Mouse (Mus musculus) neural tube, embryonic 12.5 days (tissue): ENCODE data around the gene Golph3. TPM values are rescaled to one million over a fixed set of nuclear protein-coding genes. Genes with fewer than 3 reads are reported as not detected.
A peak's percentile ranks its signal among the peaks of the same experiment; 100 is the strongest.

Experiments
- ATAC-seq: fragments of 200-750 bp; cut with Nextera tagmentation; 2 replicates; pipeline ENCODE4 v1.8.0; 2017; ENCODE audit warnings: low read depth, mild to moderate bottlenecking, moderate TSS enrichment, moderate library complexity; ENCODE audit not compliant: low FRiP score
- H3K27ac ChIP-seq: fragments of 300-500 bp; sonication (generic); 2 replicates; pipeline ENCODE4 v1.5.1; 2016
- H3K27me3 ChIP-seq: fragments of 300-500 bp; sonication (generic); replicated peaks from 2 replicates; pipeline ENCODE4 v1.6.1; 2016; ENCODE audit warnings: mild to moderate bottlenecking
- H3K36me3 ChIP-seq: fragments of 300-500 bp; sonication (generic); 2 replicates; pipeline ENCODE4 v1.6.1; 2016; ENCODE audit warnings: mild to moderate bottlenecking
- H3K4me1 ChIP-seq: fragments of 300-500 bp; sonication (generic); 2 replicates; pipeline ENCODE4 v1.6.1; 2016
- H3K4me2 ChIP-seq: fragments of 300-500 bp; sonication (generic); replicated peaks from 2 replicates; pipeline ENCODE4 v1.6.1; 2016; ENCODE audit warnings: mild to moderate bottlenecking
- H3K4me3 ChIP-seq: fragments of 300-500 bp; sonication (generic); 2 replicates; pipeline ENCODE4 v1.5.1; 2016
- H3K9ac ChIP-seq: fragments of 300-500 bp; sonication (generic); 2 replicates; pipeline ENCODE4 v1.6.1; 2016; ENCODE audit warnings: mild to moderate bottlenecking
- H3K9me3 ChIP-seq: fragments of 300-500 bp; sonication (generic); 2 replicates; pipeline ENCODE4 v1.6.1; 2016; ENCODE audit warnings: mild to moderate bottlenecking
- WGBS: fragments of 180-500 bp; shearing (Covaris S2); methylation state at CpG from one replicate; pipeline ENCODE4 v1.1.7; 2016; 5-methylcytosine and 5-hydroxymethylcytosine counted together
- polyA plus RNA-seq: library from polyadenylated mRNA; unstranded; fragments of >200 nt; fragmentation: Nextera tagmentation; extraction: Ambion mirVana; gene quantifications from 2 replicates; pipeline ENCODE4 v1.2.1, GENCODE M21; 2016

Gene Golph3
- polyA plus RNA-seq, 1 experiment from 2014 or later, result 98.4 TPM

DNA sequence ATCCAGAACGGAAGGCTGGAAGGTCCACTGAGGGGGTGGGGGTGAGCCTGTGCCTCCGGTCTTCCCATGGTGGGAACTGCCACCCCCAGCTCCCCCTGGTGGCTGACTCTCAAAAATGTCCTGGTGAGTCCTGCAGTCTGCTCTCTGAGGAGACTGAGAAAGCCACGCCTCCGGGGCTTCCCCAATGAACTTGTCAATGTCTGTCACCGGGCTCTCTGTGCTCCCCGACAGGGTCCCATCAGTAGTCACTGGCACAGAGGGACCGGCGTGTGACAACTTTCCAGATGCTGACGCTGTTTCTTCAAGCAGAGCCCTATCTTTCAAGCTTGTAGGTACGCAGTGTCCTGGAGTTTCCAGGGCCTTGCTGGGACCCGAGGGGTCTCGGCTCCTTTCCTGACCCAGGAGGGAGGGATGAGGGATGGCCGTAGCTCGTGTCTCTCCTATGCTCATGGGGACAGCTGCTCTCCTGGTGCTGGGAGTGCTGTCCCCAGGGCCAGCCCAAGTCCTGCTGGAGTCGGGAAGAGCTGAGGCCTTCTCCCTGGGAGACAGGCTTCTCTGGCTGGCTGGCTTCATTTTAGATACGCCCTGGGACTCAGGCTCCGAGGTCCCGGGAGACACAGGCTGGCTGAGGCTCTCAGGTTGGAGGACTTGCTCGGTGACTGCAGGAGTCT is 54.5 kb downstream of the Golph3 start:
- Histone ChIP-seq H3K4me3 (peak overlapping the region; percentile 23), H3K9me3 (no peaks in the 10 kb centered on the region), H3K27ac (no peak overlapping the region), H3K4me1 (peaks cover 8% of the 10 kb centered on the region), H3K36me3 (no peaks in the 10 kb centered on the region), H3K9ac (peak overlapping the region; percentile 44; the same call in 1 of the 2 replicates), H3K27me3 (no peaks in the 10 kb centered on the region; the same call in 1 of the 2 replicates), H3K4me2 (peak overlapping the region; percentile 58)
- peak; percentile 77 for ATAC-seq
- WGBS, result 4% methylated on average over 19 of the region's 19 CpGs

DNA sequence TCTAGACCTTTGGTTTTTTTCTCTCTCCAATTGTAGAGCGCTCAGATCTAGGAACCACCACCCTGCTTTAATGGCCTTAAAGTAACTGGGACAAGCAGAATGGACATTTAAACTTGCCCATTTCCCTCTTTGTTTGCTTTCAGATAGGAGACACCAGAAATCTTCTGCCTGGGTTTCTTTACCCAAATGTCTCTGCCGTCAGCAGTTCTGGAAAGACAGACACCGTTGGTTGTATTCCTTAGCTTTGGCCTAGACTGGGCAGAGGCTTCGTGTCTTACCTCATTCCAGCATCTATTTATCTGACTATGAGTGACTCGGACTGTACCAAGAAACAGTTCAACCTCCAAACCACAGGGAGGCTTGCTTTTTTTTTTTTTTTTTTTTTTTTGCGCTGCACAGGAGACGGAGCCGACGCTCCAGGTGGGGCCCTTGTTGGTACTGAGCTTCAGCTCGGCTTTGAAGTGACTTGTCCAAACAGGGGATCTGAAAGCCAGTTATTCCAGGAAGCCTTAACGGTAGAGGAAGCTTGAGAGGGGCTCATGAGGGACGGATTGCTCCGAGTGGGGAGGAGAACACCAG is 55.3 kb downstream of the Golph3 start:
- Histone ChIP-seq H3K4me3 (no peak overlapping the region), H3K9me3 (no peaks in the 10 kb centered on the region), H3K36me3 (no peaks in the 10 kb centered on the region), H3K9ac (no peak overlapping the region), H3K27ac (no peak overlapping the region), H3K27me3 (no peaks in the 10 kb centered on the region; the same call in 1 of the 2 replicates), H3K4me1 (peaks cover 8% of the 10 kb centered on the region), H3K4me2 (no peak overlapping the region)
- 47% methylated on average over 13 of the region's 13 CpGs for WGBS
- no peak for ATAC-seq

DNA sequence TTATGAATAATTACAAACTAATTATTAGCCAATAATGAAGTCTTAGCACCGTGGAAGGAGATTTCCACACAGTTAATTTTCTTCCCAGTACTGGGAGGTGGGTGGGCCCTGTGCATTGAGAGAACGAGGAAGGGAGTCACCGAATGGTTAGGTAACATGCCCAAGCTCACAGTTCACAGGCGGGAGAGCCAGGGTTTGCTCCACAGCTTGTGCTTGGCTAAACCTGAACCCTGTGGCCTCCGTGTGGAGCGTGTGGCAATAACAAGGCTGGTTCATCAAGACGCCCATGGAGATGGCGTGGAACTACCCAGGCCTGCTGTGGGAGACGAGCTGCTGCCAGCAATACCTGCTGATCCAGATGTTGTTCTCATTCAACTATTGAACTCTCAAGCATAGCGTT is 56.5 kb downstream of the Golph3 start:
- no peak overlapping the region for H3K4me2 ChIP-seq
- no peak for ATAC-seq
- H3K36me3 ChIP-seq, result no peaks in the 10 kb centered on the region
- WGBS, result 84% methylated on average over 10 of the region's 10 CpGs
- H3K27ac ChIP-seq, result no peak overlapping the region
- no peaks in the 10 kb centered on the region for H3K9me3 ChIP-seq
- no peak overlapping the region for H3K9ac ChIP-seq
- H3K27me3 ChIP-seq, result no peaks in the 10 kb centered on the region; the same call in 1 of the 2 replicates
- peaks cover 8% of the 10 kb centered on the region for H3K4me1 ChIP-seq
- H3K4me3 ChIP-seq, result no peak overlapping the region

DNA sequence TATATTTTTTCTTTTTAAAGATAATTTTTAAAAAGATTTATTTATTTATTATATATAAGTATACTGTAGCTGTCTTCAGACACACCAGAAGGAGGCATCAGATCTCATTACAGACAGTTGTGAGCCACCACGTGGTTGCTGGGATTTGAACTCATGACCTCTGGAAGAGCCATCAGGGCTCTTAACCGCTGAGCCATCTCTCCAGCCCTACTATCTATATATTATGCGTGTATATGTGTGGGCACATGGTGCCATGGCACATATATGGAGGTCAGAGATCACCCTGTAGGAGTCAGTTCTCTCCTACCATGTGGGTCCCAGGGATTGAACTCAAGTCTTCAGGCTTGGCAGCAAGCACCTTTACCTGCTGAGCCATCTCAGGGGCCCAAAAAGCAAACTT is 58.8 kb downstream of the Golph3 start:
- Histone ChIP-seq H3K9ac (no peak overlapping the region), H3K27ac (no peak overlapping the region), H3K27me3 (no peaks in the 10 kb centered on the region), H3K4me1 (peaks cover 8% of the 10 kb centered on the region), H3K4me3 (no peak overlapping the region), H3K36me3 (no peaks in the 10 kb centered on the region), H3K4me2 (no peak overlapping the region), H3K9me3 (no peaks in the 10 kb centered on the region)
- no peak for ATAC-seq
- 96% methylated on average over 3 of the region's 3 CpGs for WGBS

DNA sequence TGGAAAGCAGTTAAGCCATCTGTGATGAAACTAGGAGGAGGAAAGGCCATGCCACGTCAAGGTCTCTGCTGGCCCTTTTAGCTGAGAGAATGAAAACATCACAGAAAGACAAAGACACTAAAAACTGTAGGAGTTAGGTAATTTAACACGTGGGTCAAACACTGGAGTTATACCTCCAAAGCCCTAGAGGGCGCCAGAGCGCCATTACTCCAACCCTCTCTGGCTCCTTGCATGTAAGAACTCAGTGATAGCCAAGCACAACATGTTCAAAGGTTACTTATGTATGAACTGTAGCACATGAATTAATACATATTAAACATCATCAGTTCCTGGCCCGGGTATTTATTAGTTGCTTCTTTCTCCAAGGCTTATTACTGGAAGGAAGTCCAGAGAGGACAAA is 59.3 kb downstream of the Golph3 start:
- Histone ChIP-seq H3K9me3 (no peaks in the 10 kb centered on the region), H3K4me2 (no peak overlapping the region), H3K36me3 (no peaks in the 10 kb centered on the region), H3K27me3 (no peaks in the 10 kb centered on the region), H3K9ac (no peak overlapping the region), H3K4me1 (peaks cover 6% of the 10 kb centered on the region), H3K4me3 (no peak overlapping the region), H3K27ac (no peak overlapping the region)
- WGBS, result 54% methylated on average over 5 of the region's 5 CpGs
- ATAC-seq, result no peak

DNA sequence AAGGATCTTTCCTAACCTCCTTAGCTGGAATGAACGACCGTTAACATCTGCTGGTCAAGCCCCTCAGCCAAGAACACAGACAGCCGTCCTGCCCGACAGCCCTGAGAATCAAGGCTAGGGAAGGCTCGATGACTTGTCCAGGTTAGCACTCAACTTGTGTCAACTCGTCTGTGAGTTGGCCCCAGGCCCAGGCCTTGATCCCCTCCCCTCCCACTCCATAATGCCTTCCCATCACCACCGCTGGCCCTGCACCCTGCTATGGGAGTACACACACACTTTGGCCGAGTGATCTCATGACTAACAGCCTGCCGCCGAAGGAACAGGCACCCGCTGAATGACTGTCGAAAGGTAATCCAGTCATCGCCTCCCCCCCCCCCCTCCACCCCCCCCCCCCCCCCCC is 63.4 kb downstream of the Golph3 start:
- no peak overlapping the region for H3K4me2 ChIP-seq
- H3K27me3 ChIP-seq, result no peaks in the 10 kb centered on the region
- H3K9me3 ChIP-seq, result no peaks in the 10 kb centered on the region
- H3K4me1 ChIP-seq, result 0 out of 2 replicates have a peak, but pooled peaks cover 5% of the 10 kb centered on the region
- no peak for ATAC-seq
- H3K36me3 ChIP-seq, result no peaks in the 10 kb centered on the region
- no peak overlapping the region for H3K4me3 ChIP-seq
- H3K27ac ChIP-seq, result no peak overlapping the region
- H3K9ac ChIP-seq, result no peak overlapping the region
- 89% methylated on average over 13 of the region's 13 CpGs for WGBS

DNA sequence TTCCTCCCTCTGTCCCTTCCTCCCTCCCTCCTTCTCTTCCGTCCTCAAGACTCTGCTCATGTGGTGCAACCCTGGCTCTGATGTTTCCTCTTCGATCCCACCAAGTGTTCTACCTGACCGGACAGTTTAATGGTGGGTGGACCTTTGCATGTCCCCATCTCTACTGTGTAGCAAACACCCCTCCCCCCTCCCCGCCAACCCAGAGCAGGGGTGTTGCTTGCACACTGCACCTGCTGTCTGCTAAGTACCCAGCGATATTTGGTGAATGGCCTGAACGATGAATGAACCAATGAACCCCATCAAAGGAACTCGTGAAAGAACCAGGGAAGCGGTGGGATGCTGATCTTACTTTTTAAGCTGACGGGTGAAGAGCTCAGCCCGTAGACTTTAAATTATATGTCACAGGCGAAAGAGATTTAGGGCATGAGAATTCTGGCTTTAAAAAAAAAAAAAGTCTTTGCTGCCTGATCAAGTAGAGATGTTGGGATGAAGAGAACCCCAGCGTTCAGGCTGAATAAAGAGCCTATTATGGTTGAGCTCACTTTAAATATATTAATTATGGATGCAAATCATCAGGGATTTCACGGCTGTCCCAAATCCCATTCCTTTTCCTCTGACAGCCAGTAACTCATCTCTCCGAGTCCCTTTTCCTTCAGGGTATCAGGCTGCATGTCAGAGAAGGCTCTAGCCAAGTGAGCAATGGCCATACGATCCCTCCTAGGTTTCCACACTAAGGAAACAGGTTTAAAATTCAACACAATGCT is 67.7 kb downstream of the Golph3 start:
- peak; percentile 60 for ATAC-seq
- Histone ChIP-seq H3K4me3 (no peak overlapping the region), H3K9ac (no peak overlapping the region), H3K27ac (no peak overlapping the region), H3K4me1 (0 out of 2 replicates have a peak, but pooled peaks cover 5% of the 10 kb centered on the region), H3K27me3 (no peaks in the 10 kb centered on the region), H3K36me3 (no peaks in the 10 kb centered on the region), H3K9me3 (no peaks in the 10 kb centered on the region), H3K4me2 (no peak overlapping the region)
- WGBS, result 51% methylated on average over 15 of the region's 15 CpGs

DNA sequence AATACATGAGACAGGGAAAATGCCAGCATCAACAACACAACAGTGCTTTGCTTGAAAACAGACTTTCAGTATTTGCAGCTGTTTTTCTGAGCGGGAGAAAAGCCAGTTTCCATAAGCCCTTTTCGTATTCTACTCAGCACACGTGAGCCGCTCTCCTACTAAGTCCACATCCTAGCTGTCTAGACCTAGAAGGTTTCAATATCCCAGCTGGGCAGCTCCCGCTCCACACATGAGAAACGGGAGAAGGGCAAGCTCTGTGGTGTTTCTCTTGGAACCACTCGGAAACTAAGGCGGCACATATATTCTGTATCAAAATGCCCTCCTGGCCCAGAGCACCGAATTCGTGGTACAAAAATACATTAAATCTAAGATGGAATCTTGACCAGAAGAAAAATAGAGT is 73.5 kb downstream of the Golph3 start:
- Histone ChIP-seq H3K36me3 (no peaks in the 10 kb centered on the region), H3K4me3 (no peak overlapping the region), H3K9ac (no peak overlapping the region), H3K27me3 (no peaks in the 10 kb centered on the region), H3K9me3 (no peaks in the 10 kb centered on the region), H3K27ac (no peak overlapping the region), H3K4me2 (no peak overlapping the region), H3K4me1 (no peaks in the 10 kb centered on the region)
- no peak for ATAC-seq
- 94% methylated on average over 10 of the region's 10 CpGs for WGBS

DNA sequence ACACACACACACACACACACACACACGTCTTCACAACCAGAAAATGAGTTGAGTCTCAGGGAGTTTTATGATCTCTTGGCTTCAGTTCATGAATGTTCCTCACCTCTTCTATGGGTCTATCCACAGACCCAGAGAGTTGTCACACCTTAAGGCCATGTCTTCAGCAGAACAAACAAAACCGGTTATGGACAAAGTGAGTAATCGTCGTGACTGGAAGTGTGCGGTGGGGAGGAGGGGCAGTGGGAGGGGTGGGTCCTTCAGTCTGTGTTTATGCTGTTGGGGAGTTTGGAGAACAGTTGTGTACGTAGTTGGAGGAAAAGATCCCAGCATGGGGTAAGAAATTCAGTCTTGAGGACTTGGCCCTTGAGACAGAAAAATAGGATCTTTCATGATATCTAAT is 75.8 kb downstream of the Golph3 start:
- Histone ChIP-seq H3K4me1 (no peaks in the 10 kb centered on the region), H3K4me2 (no peak overlapping the region), H3K4me3 (no peak overlapping the region), H3K36me3 (no peaks in the 10 kb centered on the region), H3K27me3 (no peaks in the 10 kb centered on the region), H3K27ac (no peak overlapping the region), H3K9ac (no peak overlapping the region), H3K9me3 (no peaks in the 10 kb centered on the region)
- no peak for ATAC-seq
- 84% methylated on average over 6 of the region's 6 CpGs for WGBS

Other genes with a start within 250 kb of the Golph3 start
- 118 and 137 TPM in 2 replicates for gene Zfr, start 203.6 kb upstream of the Golph3 start, polyA plus RNA-seq
- 12.4 and 14.0 TPM in 2 replicates for gene Mtmr12, start 116.4 kb upstream of the Golph3 start, polyA plus RNA-seq
- gene 1810049J17Rik, start 449 bp downstream of the Golph3 start, polyA plus RNA-seq, result 1.5 and 1.6 TPM in 2 replicates